Mouse (Mus musculus): ENCODE results near the gene H2afy.

DNA sequence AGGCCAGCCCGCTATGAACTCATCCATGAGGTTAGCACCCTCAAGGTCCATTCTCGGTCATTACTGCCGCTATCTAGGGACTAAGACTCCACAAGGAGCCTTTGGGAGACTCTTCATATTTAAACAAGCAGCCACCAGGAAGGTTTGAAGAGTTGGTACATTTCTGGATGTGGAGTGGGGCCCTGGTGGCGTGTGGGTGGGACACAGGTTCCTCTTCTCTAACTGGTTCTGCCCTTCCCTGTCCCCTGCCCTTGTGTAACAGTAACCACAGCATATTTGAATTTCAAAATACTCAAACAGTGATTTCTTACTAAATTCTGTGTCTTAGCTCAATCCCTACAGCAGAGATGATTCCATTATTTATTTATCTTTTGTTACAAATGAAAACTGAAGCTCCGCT is 47.5 kb upstream of the H2afy start:
- TF ChIP-seq GATA1 (IDR thresholded peaks at IDR 0.05; ENCODE audit: borderline replicate concordance, low read length): no peak
- TF ChIP-seq FLI1 (IDR thresholded peaks at IDR 0.05; ENCODE audit: low read length): no peak

Data from megakaryocyte, embryonic 14.5 days (primary cell).